Mouse (Mus musculus) liver, postnatal 0 days (tissue): ENCODE results near the gene Rps6kb1.

Experiments used
- CTCF ChIP-seq: sonication (generic); IDR thresholded peaks from 2 replicates; pipeline ENCODE4 v1.5.1; 2016; ENCODE audit warnings: antibody characterized with exemption, low read depth
- EP300 ChIP-seq: IDR thresholded peaks from 2 replicates; pipeline ENCODE4 v1.6.1; 2016; ENCODE audit warnings: antibody characterized with exemption, low read depth, mild to moderate bottlenecking

DNA sequence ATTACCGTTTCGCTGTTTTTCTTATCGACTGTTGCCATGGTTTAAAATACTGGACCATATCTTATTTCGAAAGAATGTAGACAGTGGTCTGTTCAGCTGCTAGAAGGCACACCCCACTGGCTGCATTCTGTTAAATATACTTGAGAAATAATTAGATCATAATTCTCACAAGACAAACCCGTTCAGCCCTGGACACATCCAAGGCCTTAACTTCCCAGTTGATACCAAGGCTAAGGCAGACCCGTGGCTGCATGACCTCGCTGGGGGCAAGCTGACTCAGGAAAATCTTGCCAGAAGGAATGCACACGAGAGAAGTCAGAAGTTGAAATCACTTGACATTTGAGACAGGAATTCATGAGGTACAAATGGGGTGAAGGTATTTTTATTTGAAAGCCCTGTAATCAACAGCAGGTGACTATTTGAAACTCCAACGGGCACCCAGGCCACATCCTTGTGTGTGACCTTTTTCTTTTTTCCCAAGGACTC lies 25.7 kb upstream of the Rps6kb1 start:
- TF ChIP-seq EP300: no peak
- TF ChIP-seq CTCF: no peak
